In the genomic region with DNA sequence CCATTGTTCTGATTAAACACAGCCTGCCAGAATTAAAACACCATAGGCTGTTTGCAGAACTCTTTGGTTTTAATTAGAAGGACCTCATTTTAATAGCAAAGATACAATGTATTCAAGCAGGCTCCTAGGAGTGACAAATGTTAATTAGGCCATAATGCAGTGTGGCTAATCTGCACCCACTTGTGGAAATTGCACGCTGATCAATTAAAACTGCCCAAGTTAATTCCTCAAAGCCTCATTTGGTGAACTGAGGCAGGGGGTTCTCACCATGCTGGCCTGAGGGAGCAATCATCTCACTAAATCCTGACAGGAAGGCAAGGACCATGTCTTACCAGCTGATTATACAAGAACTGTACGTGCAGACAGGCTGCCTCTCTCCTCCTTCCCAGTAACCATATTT, we compare ENCODE assay signal across 26 mouse cellular contexts.
DNase-seq lines count a peak whose midpoint lies in the region; ATAC-seq and TF ChIP-seq lines count a peak whose summit lies in the region.
"Had no signal": no experiment of that assay in that cellular context is flagged by ENCODE, and none has a peak within 500 bp of the region (broad histone marks: within the 10 kb centered on the region; RNA-seq: fewer than 3 reads in every experiment).

No protein-coding gene starts in this region.

- H3K27ac ChIP-seq in hindbrain, embryonic 14.5 days = no peak overlapping the region
- no peak overlapping the region for H3K27ac ChIP-seq in hindbrain, embryonic 10.5 days
- 0 out of 2 replicates have a peak overlapping the region, but pooled peaks have one; percentile 12 for H3K27ac ChIP-seq in bone marrow macrophage, adult 2 months (ENCODE audit: insufficient read depth, low read depth, low read length)
- no peak overlapping the region for H3K27ac ChIP-seq in forebrain, embryonic 13.5 days
- no peak overlapping the region for H3K27ac ChIP-seq in hindbrain, embryonic 16.5 days (ENCODE audit: low read depth, low read length)
- H3K27ac ChIP-seq: embryonic facial prominence, embryonic 13.5 days; heart, embryonic 13.5 days; liver, embryonic 13.5 days had no signal

- H3K9me3 ChIP-seq in hindbrain, embryonic 14.5 days (ENCODE audit: control insufficient read depth, low read length) = no peaks in the 10 kb centered on the region
- H3K9me3 ChIP-seq in hindbrain, embryonic 10.5 days = no peaks in the 10 kb centered on the region
- no peaks in the 10 kb centered on the region for H3K9me3 ChIP-seq in forebrain, embryonic 13.5 days (replicated peaks)
- H3K9me3 ChIP-seq in hindbrain, embryonic 16.5 days (ENCODE audit: control insufficient read depth, low read length) = no peaks in the 10 kb centered on the region
- H3K9me3 ChIP-seq: embryonic facial prominence, embryonic 13.5 days; G1E; heart, embryonic 13.5 days; liver, embryonic 13.5 days had no signal

- no peaks in the 10 kb centered on the region for H3K27me3 ChIP-seq in hindbrain, embryonic 14.5 days (ENCODE audit: control insufficient read depth, insufficient read depth, low read length)
- H3K27me3 ChIP-seq in hindbrain, embryonic 10.5 days (ENCODE audit: insufficient read depth, poor library complexity, severe bottlenecking) = no peaks in the 10 kb centered on the region
- no peaks in the 10 kb centered on the region for H3K27me3 ChIP-seq in forebrain, embryonic 13.5 days
- H3K27me3 ChIP-seq in hindbrain, embryonic 16.5 days (replicated peaks; ENCODE audit: control insufficient read depth, insufficient read depth, low read length) = no peaks in the 10 kb centered on the region
- H3K27me3 ChIP-seq: CH12.LX; embryonic facial prominence, embryonic 13.5 days; heart, embryonic 13.5 days; liver, embryonic 13.5 days; Patski had no signal

- no peak for TF ChIP-seq CTCF in bone marrow macrophage, adult 2 months (IDR thresholded peaks at IDR 0.05; ENCODE audit: low read depth, low read length)

- no peak overlapping the region for H3K4me3 ChIP-seq in hindbrain, embryonic 14.5 days (replicated peaks; ENCODE audit: low read length)
- H3K4me3 ChIP-seq in hindbrain, embryonic 10.5 days = no peak overlapping the region
- H3K4me3 ChIP-seq in bone marrow macrophage, adult 2 months (ENCODE audit: insufficient read depth, low read length) = no peak overlapping the region
- no peak overlapping the region for H3K4me3 ChIP-seq in forebrain, embryonic 13.5 days
- no peak overlapping the region for H3K4me3 ChIP-seq in hindbrain, embryonic 16.5 days (ENCODE audit: low read length)
- H3K4me3 ChIP-seq: embryonic facial prominence, embryonic 13.5 days; erythroblast, embryonic 14.5 days; heart, embryonic 13.5 days; liver, embryonic 13.5 days had no signal

- no peaks in the 10 kb centered on the region for H3K4me1 ChIP-seq in hindbrain, embryonic 14.5 days (replicated peaks; ENCODE audit: control insufficient read depth, insufficient read depth, low read length)
- no peaks in the 10 kb centered on the region for H3K4me1 ChIP-seq in hindbrain, embryonic 10.5 days (replicated peaks)
- peaks cover 13% of the 10 kb centered on the region for H3K4me1 ChIP-seq in bone marrow macrophage, adult 2 months (ENCODE audit: control insufficient read depth, insufficient read depth, low read length)
- H3K4me1 ChIP-seq in forebrain, embryonic 13.5 days = peaks cover 9% of the 10 kb centered on the region
- H3K4me1 ChIP-seq in hindbrain, embryonic 16.5 days (ENCODE audit: control insufficient read depth, insufficient read depth, low read depth, low read length) = no peaks in the 10 kb centered on the region
- H3K4me1 ChIP-seq: heart, embryonic 13.5 days; liver, embryonic 13.5 days had no signal

- no peak for TF ChIP-seq POLR2A in bone marrow macrophage, adult 2 months (IDR thresholded peaks at IDR 0.05; ENCODE audit: borderline replicate concordance, low read depth, low read length)

- 0 out of 2 replicates have a peak, but pooled peaks have one; percentile 11 for ATAC-seq in hindbrain, embryonic 14.5 days (ENCODE audit: low FRiP score)
- ATAC-seq in forebrain, embryonic 13.5 days = peak; percentile 63
- ATAC-seq in hindbrain, embryonic 16.5 days = peak; percentile 30; the same call in 1 of the 2 replicates
- ATAC-seq: Patski had no signal

- intact Hi-C loops in left cerebral cortex, postnatal 25 days (cut with DNase I) = no loop called here

- H3K4me2 ChIP-seq in hindbrain, embryonic 14.5 days (replicated peaks) = no peak overlapping the region
- H3K4me2 ChIP-seq in forebrain, embryonic 13.5 days = no peak overlapping the region
- no peak overlapping the region for H3K4me2 ChIP-seq in hindbrain, embryonic 16.5 days (ENCODE audit: low read length)
- H3K4me2 ChIP-seq: embryonic facial prominence, embryonic 13.5 days; heart, embryonic 13.5 days; liver, embryonic 13.5 days had no signal

- H3K9ac ChIP-seq in hindbrain, embryonic 14.5 days = no peak overlapping the region
- no peak overlapping the region for H3K9ac ChIP-seq in forebrain, embryonic 13.5 days
- no peak overlapping the region for H3K9ac ChIP-seq in hindbrain, embryonic 16.5 days (ENCODE audit: low read depth, low read length)
- H3K9ac ChIP-seq: embryonic facial prominence, embryonic 13.5 days; heart, embryonic 13.5 days; liver, embryonic 13.5 days had no signal

- no peak for DNase-seq in hindbrain, embryonic 14.5 days (ENCODE audit: low spot score)
- no peak for DNase-seq in hindbrain, embryonic 10.5 days (ENCODE audit: low spot score)
- no peak for DNase-seq in urinary bladder, adult 2 months (ENCODE audit: low spot score)
- DNase-seq in left cerebral cortex, postnatal 25 days (ENCODE audit: low spot score in 2 of 2) = no peak
- DNase-seq: adrenal gland, adult 8-10 months; B cell, adult 2 months; cerebellum, adult 2 months; cerebellum, postnatal 25 days; embryo, embryonic 11 days; gastrocnemius, postnatal 14 days; heart, adult 18-20 months; heart, postnatal 14 days; kidney, adult 11 months; layer of hippocampus, adult 9-11 months; liver, embryonic 13.5 days; lung, adult 2 months; lung, postnatal 14 days had no signal

- WGBS in hindbrain, embryonic 14.5 days = 47% methylated on average over 2 of the region's 2 CpGs
- 76% methylated on average over 2 of the region's 2 CpGs for WGBS in hindbrain, embryonic 10.5 days
- 14% methylated on average over 2 of the region's 2 CpGs for WGBS in forebrain, embryonic 13.5 days
- 38% methylated on average over 2 of the region's 2 CpGs for WGBS in hindbrain, embryonic 16.5 days

- H3K36me3 ChIP-seq in hindbrain, embryonic 14.5 days (replicated peaks; ENCODE audit: control insufficient read depth, insufficient read depth) = no peaks in the 10 kb centered on the region
- no peaks in the 10 kb centered on the region for H3K36me3 ChIP-seq in hindbrain, embryonic 10.5 days
- H3K36me3 ChIP-seq in forebrain, embryonic 13.5 days (ENCODE audit: poor library complexity, severe bottlenecking) = no peaks in the 10 kb centered on the region
- no peaks in the 10 kb centered on the region for H3K36me3 ChIP-seq in hindbrain, embryonic 16.5 days (ENCODE audit: control insufficient read depth, insufficient read depth, low read length)
- H3K36me3 ChIP-seq: embryonic facial prominence, embryonic 13.5 days; G1E; heart, embryonic 13.5 days; liver, embryonic 13.5 days had no signal

Comparison
In these comparisons a context has a peak if more than half of its experiments do, and no peak if none do; other contexts are left out.
1. ATAC-seq: peak in every context shown above with its lines; median percentile 63 in forebrain, embryonic 13.5 days; 30 in hindbrain, embryonic 16.5 days; 11 in hindbrain, embryonic 14.5 days.